Mouse (Mus musculus) ES-Bruce4 (cell line): ENCODE results near the gene Nabp1.

ENCODE experiments used
- CTCF ChIP-seq: IDR thresholded peaks from one replicate; pipeline ENCODE4 v1.8.1; 2011; ENCODE audit warnings: low read depth, low read length
- EP300 ChIP-seq: IDR thresholded peaks from 2 replicates; pipeline ENCODE4 v1.6.1; 2011; ENCODE audit warnings: low read depth, low read length; ENCODE audit not compliant: insufficient read depth

- TF ChIP-seq CTCF = no peak
- TF ChIP-seq EP300 = no peak
Measured at GRCm38 (mm10) chr1:51503055-51503454, 24.8 kb upstream of the Nabp1 start.
